Mouse (Mus musculus) adrenal gland, postnatal 4 days (tissue): Measurements from ENCODE around the gene Top2b. TPM values are rescaled to one million over a fixed set of nuclear protein-coding genes. Genes with fewer than 3 reads are reported as not detected.

Experiments used
- DNase-seq, 2 experiments: peaks; one replicate each; pipeline ENCODE4 v3.0.0; 2021 to 2022; ENCODE audit warnings: low spot score in 2 of 2, mixed read lengths in 2 of 2
- long read RNA-seq, 2 experiments: library from polyadenylated mRNA; stranded (forward); transcript quantifications; one replicate each; pipeline ENCODE4 v2.0.0; 2021
- total RNA-seq, 2 experiments: library from RNA; stranded (reverse); gene quantifications; 2 replicates each; pipeline ENCODE4 v1.2.3; 2021

Gene Top2b
- total RNA-seq, result 100 to 1,000 TPM; 111 to 119 TPM
- long read RNA-seq, experiment 1, full-length matches to known transcripts, result 5 of 6 reads
- long read RNA-seq, experiment 1, partial matches to known transcripts, result 1 of 6 reads
- long read RNA-seq, experiment 1, other reads (novel, unspliced or antisense), result 0 of 6 reads
- long read RNA-seq, experiment 2, full-length matches to known transcripts, result 24 of 46 reads
- long read RNA-seq, experiment 2, partial matches to known transcripts, result 15 of 46 reads
- long read RNA-seq, experiment 2, other reads (novel, unspliced or antisense), result 7 of 46 reads

GRCm38 (mm10) chr14:16364878-16365337 lies at the start of gene Top2b:
Gene Top2b (plus strand): TSS chr14:16365179.
- peak; percentile 85 to 97 for DNase-seq

- no peak for DNase-seq
Measured at GRCm38 (mm10) chr14:16316715-16317114, 48.3 kb upstream of the Top2b start.

GRCm38 (mm10) chr14:16319818-16320217 lies 45.2 kb upstream of the Top2b start:
- DNase-seq, result no peak

GRCm38 (mm10) chr14:16324394-16324793 lies 40.6 kb upstream of the Top2b start:
- DNase-seq, result no peak

- DNase-seq, result no peak
Measured at GRCm38 (mm10) chr14:16325208-16325607, 39.8 kb upstream of the Top2b start.

- no peak for DNase-seq
Measured at GRCm38 (mm10) chr14:16328531-16328930, 36.4 kb upstream of the Top2b start.

GRCm38 (mm10) chr14:16328959-16329480 lies 36.0 kb upstream of the Top2b start:
- DNase-seq, result no peak

GRCm38 (mm10) chr14:16329756-16330155 lies 35.2 kb upstream of the Top2b start:
- DNase-seq, result no peak

- no peak for DNase-seq
Measured at GRCm38 (mm10) chr14:16334260-16334659, 30.7 kb upstream of the Top2b start.

GRCm38 (mm10) chr14:16335835-16336417 lies 29.1 kb upstream of the Top2b start:
- DNase-seq, result no peak

- DNase-seq, result no peak
Measured at GRCm38 (mm10) chr14:16347505-16347904, 17.5 kb upstream of the Top2b start.

GRCm38 (mm10) chr14:16359704-16360103 lies 5.3 kb upstream of the Top2b start:
- DNase-seq, result no peak

GRCm38 (mm10) chr14:16364161-16364831 lies 683 bp upstream of the Top2b start:
- DNase-seq, result peak; percentile 19 to 31

GRCm38 (mm10) chr14:16365362-16366173 lies 589 bp downstream of the Top2b start:
- peak; percentile 52 to 54 for DNase-seq

- DNase-seq, result no peak
Measured at GRCm38 (mm10) chr14:16366174-16366889, 1.4 kb downstream of the Top2b start.

- DNase-seq, result no peak
Measured at GRCm38 (mm10) chr14:16366986-16367385, 2.0 kb downstream of the Top2b start.

- DNase-seq, result no peak
Measured at GRCm38 (mm10) chr14:16372761-16373160, 7.8 kb downstream of the Top2b start.

- DNase-seq, result no peak
Measured at GRCm38 (mm10) chr14:16373190-16373589, 8.2 kb downstream of the Top2b start.

- no peak for DNase-seq
Measured at GRCm38 (mm10) chr14:16379917-16380570, 15.1 kb downstream of the Top2b start.

- no peak for DNase-seq
Measured at GRCm38 (mm10) chr14:16384783-16385182, 19.8 kb downstream of the Top2b start.
